Mouse (Mus musculus) forebrain, embryonic 13.5 days (tissue): ENCODE measurements at regions not wholly inside any gene's neighbourhood (a gene's known extent, or its start where the extent isn't known, plus 50 kb on each side); places are given as distances from the start of the nearest gene placed in this dataset.

Experiments used
- ATAC-seq: fragments of 200-750 bp; cut with Nextera tagmentation; 2 replicates; pipeline ENCODE4 v1.8.0; 2017
- H3K27ac ChIP-seq: fragments of 300-500 bp; sonication (generic); 2 replicates; pipeline ENCODE4 v1.5.1; 2015; ENCODE audit warnings: inconsistent platforms, mild to moderate bottlenecking, moderate library complexity
- H3K27me3 ChIP-seq: fragments of 300-500 bp; sonication (generic); 2 replicates; pipeline ENCODE4 v1.6.1; 2015; ENCODE audit warnings: mild to moderate bottlenecking, inconsistent platforms
- H3K36me3 ChIP-seq: fragments of 300-500 bp; sonication (generic); 2 replicates; pipeline ENCODE4 v1.6.1; 2015; ENCODE audit warnings: mild to moderate bottlenecking, inconsistent platforms; ENCODE audit not compliant: poor library complexity, severe bottlenecking
- H3K4me1 ChIP-seq: fragments of 300-500 bp; sonication (generic); 2 replicates; pipeline ENCODE4 v1.6.1; 2015; ENCODE audit warnings: inconsistent platforms
- H3K4me2 ChIP-seq: fragments of 300-500 bp; sonication (generic); 2 replicates; pipeline ENCODE4 v1.6.1; 2015; ENCODE audit warnings: inconsistent platforms, mild to moderate bottlenecking, moderate library complexity
- H3K4me3 ChIP-seq: fragments of 300-500 bp; sonication (generic); 2 replicates; pipeline ENCODE4 v1.5.1; 2015; ENCODE audit warnings: mild to moderate bottlenecking, inconsistent platforms
- H3K9ac ChIP-seq: fragments of 300-500 bp; sonication (generic); 2 replicates; pipeline ENCODE4 v1.6.1; 2015; ENCODE audit warnings: mild to moderate bottlenecking, inconsistent platforms
- H3K9me3 ChIP-seq: fragments of 300-500 bp; sonication (generic); replicated peaks from 2 replicates; pipeline ENCODE4 v1.6.1; 2016; ENCODE audit warnings: inconsistent platforms
- WGBS: fragments of 180-500 bp; shearing (Covaris S2); methylation state at CpG from one replicate; pipeline ENCODE4 v1.1.7; 2015; 5-methylcytosine and 5-hydroxymethylcytosine counted together

GRCm38 (mm10) chr2:106081951-106082350 lies 78.6 kb upstream of the Dnajc24 start:
- H3K4me3 ChIP-seq = no peak overlapping the region
- no peaks in the 10 kb centered on the region for H3K9me3 ChIP-seq
- H3K36me3 ChIP-seq = no peaks in the 10 kb centered on the region
- ATAC-seq = peak; percentile 19; the same call in 1 of the 2 replicates
- H3K27me3 ChIP-seq = peaks cover 23% of the 10 kb centered on the region
- peaks cover 53% of the 10 kb centered on the region for H3K4me1 ChIP-seq
- 1% methylated on average over 7 of the region's 7 CpGs for WGBS
- no peak overlapping the region for H3K4me2 ChIP-seq
- H3K27ac ChIP-seq = no peak overlapping the region
- no peak overlapping the region for H3K9ac ChIP-seq

- Histone ChIP-seq H3K27me3 (peaks cover 21% of the 10 kb centered on the region), H3K4me1 (peaks cover 47% of the 10 kb centered on the region), H3K4me2 (no peak overlapping the region), H3K9me3 (no peaks in the 10 kb centered on the region), H3K36me3 (no peaks in the 10 kb centered on the region), H3K27ac (no peak overlapping the region), H3K9ac (no peak overlapping the region), H3K4me3 (no peak overlapping the region)
- 40% methylated on average over 9 of the region's 9 CpGs for WGBS
- ATAC-seq = no peak
Observed at GRCm38 (mm10) chr2:106080626-106081025, 77.3 kb upstream of the Dnajc24 start.

GRCm38 (mm10) chr2:106078591-106078990 lies 75.2 kb upstream of the Dnajc24 start:
- Histone ChIP-seq H3K4me2 (no peak overlapping the region), H3K9me3 (no peaks in the 10 kb centered on the region), H3K4me3 (no peak overlapping the region), H3K36me3 (no peaks in the 10 kb centered on the region), H3K27me3 (peaks cover 18% of the 10 kb centered on the region), H3K9ac (no peak overlapping the region), H3K4me1 (peaks cover 35% of the 10 kb centered on the region), H3K27ac (peak overlapping the region; percentile 40; the same call in 1 of the 2 replicates)
- peak; percentile 54; the same call in 1 of the 2 replicates for ATAC-seq
- WGBS = 3% methylated on average over 3 of the region's 3 CpGs

GRCm38 (mm10) chr2:106074441-106074840 lies 71.1 kb upstream of the Dnajc24 start:
- Histone ChIP-seq H3K27ac (no peak overlapping the region), H3K27me3 (peaks cover 4% of the 10 kb centered on the region), H3K4me3 (no peak overlapping the region), H3K4me1 (peaks cover 10% of the 10 kb centered on the region), H3K9me3 (no peaks in the 10 kb centered on the region), H3K36me3 (no peaks in the 10 kb centered on the region), H3K4me2 (no peak overlapping the region), H3K9ac (no peak overlapping the region)
- peak; percentile 79 for ATAC-seq
- 25% methylated on average over 6 of the region's 6 CpGs for WGBS

- H3K36me3 ChIP-seq = no peaks in the 10 kb centered on the region
- H3K27me3 ChIP-seq = peaks cover 15% of the 10 kb centered on the region; the same call in 1 of the 2 replicates
- no peak for ATAC-seq
- H3K9ac ChIP-seq = no peak overlapping the region
- no peak overlapping the region for H3K4me2 ChIP-seq
- H3K9me3 ChIP-seq = no peaks in the 10 kb centered on the region
- no peak overlapping the region for H3K27ac ChIP-seq
- WGBS = 92% methylated on average over 2 of the region's 2 CpGs
- no peak overlapping the region for H3K4me3 ChIP-seq
- H3K4me1 ChIP-seq = 0 out of 2 replicates have a peak, but pooled peaks cover 3% of the 10 kb centered on the region
Observed at GRCm38 (mm10) chr2:106064316-106064715, 61.0 kb upstream of the Dnajc24 start.
